Mouse (Mus musculus) small intestine, adult 2 months (tissue): ENCODE results near the gene Habp4.

Experiments
- CTCF ChIP-seq: fragments of 200-500 bp; IDR thresholded peaks from 2 replicates; pipeline ENCODE4 v1.5.1; 2012; ENCODE audit warnings: low read depth, mild to moderate bottlenecking, control low read depth, inconsistent platforms, low read length, moderate library complexity, mixed read lengths; ENCODE audit not compliant: insufficient replicate concordance, insufficient read length; ENCODE audit errors: extremely low read depth
- POLR2A ChIP-seq: fragments of 200-500 bp; IDR thresholded peaks from 2 replicates; pipeline ENCODE4 v1.6.1; 2012; ENCODE audit warnings: low read depth, mild to moderate bottlenecking, control low read depth, inconsistent platforms, low read length, moderate library complexity

DNA sequence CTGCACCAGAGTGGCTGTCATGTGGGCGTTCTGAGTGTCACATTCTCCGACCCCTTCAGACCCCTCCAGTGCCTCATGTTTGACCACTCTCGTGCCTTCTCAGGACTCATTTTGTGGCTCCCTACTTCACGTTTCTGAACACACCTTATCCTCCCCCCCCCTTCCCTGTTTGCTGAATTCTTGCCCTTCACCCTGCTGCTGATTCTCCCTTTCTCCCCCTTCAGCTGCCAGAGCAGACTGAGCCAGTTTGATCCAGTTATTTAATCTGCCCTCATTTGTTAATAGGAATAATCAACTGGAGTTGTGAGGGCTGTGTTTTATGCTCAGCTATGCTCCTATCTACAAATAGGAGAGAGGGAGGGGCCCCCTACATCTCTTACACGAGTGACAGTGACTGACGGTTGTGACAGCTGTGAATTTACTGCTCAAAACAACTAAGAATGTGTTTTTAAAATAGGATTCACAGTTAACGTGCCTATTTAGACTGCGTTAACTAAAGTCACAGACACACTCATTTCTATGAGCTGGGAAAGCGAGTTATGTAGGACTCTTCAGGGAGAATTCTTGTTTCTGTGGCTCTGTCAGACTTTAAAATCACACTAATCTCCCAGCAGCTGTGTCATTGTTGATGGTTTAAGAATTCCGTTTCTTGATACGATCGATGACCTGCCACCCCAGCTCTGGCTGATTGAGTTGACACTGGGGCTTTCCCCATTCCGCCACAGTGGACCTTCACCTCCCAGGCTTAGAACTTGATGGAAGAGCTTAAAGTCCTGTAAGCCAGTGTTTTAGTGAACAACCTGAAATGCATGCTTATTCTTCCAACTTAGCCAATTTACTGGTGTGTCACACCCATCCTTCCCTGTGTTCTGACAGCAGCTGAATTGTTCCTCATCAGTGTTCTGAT, 17.4 kb downstream of the Habp4 start:
- no peak for TF ChIP-seq CTCF
- TF ChIP-seq POLR2A, result no peak
